Mouse (Mus musculus) liver, adult 2 months (tissue): ENCODE data around the gene Wfdc1. TPM values are rescaled to one million over a fixed set of nuclear protein-coding genes. Genes with fewer than 3 reads are reported as not detected.

Source experiments
- DNase-seq: peaks from one replicate; pipeline ENCODE4 v3.0.0-alpha.2; 2011; ENCODE audit warnings: low read depth, low spot score; ENCODE audit errors: extremely low read depth
- H3K27ac ChIP-seq: fragments of 200-500 bp; replicated peaks from 2 replicates; pipeline ENCODE4 v1.5.1; 2012; ENCODE audit warnings: low read depth, mild to moderate bottlenecking, control low read depth, inconsistent platforms, low read length; ENCODE audit not compliant: insufficient read depth
- H3K27me3 ChIP-seq: fragments of 200-500 bp; 2 replicates; pipeline ENCODE4 v1.6.1; 2012; ENCODE audit warnings: mild to moderate bottlenecking, moderate library complexity, low read length, inconsistent platforms; ENCODE audit not compliant: control insufficient read depth, insufficient read depth
- H3K36me3 ChIP-seq: fragments of 200-500 bp; 2 replicates; pipeline ENCODE4 v1.6.1; 2012; ENCODE audit warnings: low read length, inconsistent platforms; ENCODE audit not compliant: control insufficient read depth, insufficient read depth
- H3K4me1 ChIP-seq: fragments of 200-500 bp; 2 replicates; pipeline ENCODE4 v1.6.1; 2011; ENCODE audit warnings: low read length; ENCODE audit not compliant: control insufficient read depth, insufficient read depth
- H3K4me3 ChIP-seq: fragments of 200-500 bp; 2 replicates; pipeline ENCODE4 v1.5.1; 2011; ENCODE audit warnings: low read depth, mild to moderate bottlenecking, control low read depth, low read length, moderate library complexity; ENCODE audit not compliant: insufficient read depth
- H3K79me2 ChIP-seq: fragments of 200-500 bp; 2 replicates; pipeline ENCODE4 v1.6.1; 2012; ENCODE audit warnings: inconsistent platforms, mild to moderate bottlenecking, low read length, moderate library complexity; ENCODE audit not compliant: control insufficient read depth, insufficient read depth
- H3K9ac ChIP-seq: fragments of 200-500 bp; 2 replicates; pipeline ENCODE4 v1.6.1; 2012; ENCODE audit warnings: low read depth, mild to moderate bottlenecking, control low read depth, inconsistent platforms, low read length
- CTCF ChIP-seq: fragments of 200-500 bp; IDR thresholded peaks from 2 replicates; pipeline ENCODE4 v1.5.1; 2011; ENCODE audit warnings: low read depth, low read length, control low read depth
- POLR2A ChIP-seq: fragments of 200-500 bp; IDR thresholded peaks from 2 replicates; pipeline ENCODE4 v1.6.1; 2011; ENCODE audit warnings: low read length, control low read depth; ENCODE audit not compliant: insufficient read depth; ENCODE audit errors: extremely low read depth
- WGBS: fragments of 180-500 bp; shearing (Covaris S2); methylation state at CpG from one replicate; pipeline ENCODE4 v1.1.7; 2018; 5-methylcytosine and 5-hydroxymethylcytosine counted together
- polyA plus RNA-seq: library from polyadenylated mRNA; depleted of rRNA; stranded (reverse); fragments of >200 nt; gene quantifications from 2 replicates; pipeline ENCODE4 v1.2.3, GENCODE M21; 2012
- total RNA-seq: library from RNA; depleted of rRNA; stranded (reverse); fragments of >200 nt; gene quantifications from 2 replicates; pipeline ENCODE4 v1.2.3, GENCODE M21; 2014

Gene Wfdc1
- total and polyA plus RNA-seq, 2 experiments, result 6.6 to 11.8 TPM

- Histone ChIP-seq H3K4me1 (peaks cover 6% of the 10 kb centered on the region), H3K9ac (no peak overlapping the region), H3K4me3 (no peak overlapping the region), H3K27ac (no peak overlapping the region), H3K79me2 (no peaks in the 10 kb centered on the region), H3K36me3 (no peaks in the 10 kb centered on the region), H3K27me3 (no peaks in the 10 kb centered on the region)
- TF ChIP-seq CTCF (no peak), POLR2A (no peak)
- DNase-seq, result no peak
- 89% methylated on average over 14 of the region's 14 CpGs for WGBS
Observed at GRCm38 (mm10) chr8:119620848-119621465, 45.2 kb upstream of the Wfdc1 start.

GRCm38 (mm10) chr8:119622555-119622954, 43.6 kb upstream of the Wfdc1 start:
- no peak overlapping the region for H3K9ac ChIP-seq
- DNase-seq, result no peak
- no peaks in the 10 kb centered on the region for H3K36me3 ChIP-seq
- H3K79me2 ChIP-seq, result no peaks in the 10 kb centered on the region
- peaks cover 2% of the 10 kb centered on the region for H3K4me1 ChIP-seq
- TF ChIP-seq POLR2A, result no peak
- TF ChIP-seq CTCF, result no peak
- H3K27me3 ChIP-seq, result no peaks in the 10 kb centered on the region
- H3K4me3 ChIP-seq, result no peak overlapping the region
- 77% methylated on average over 4 of the region's 4 CpGs for WGBS
- H3K27ac ChIP-seq, result no peak overlapping the region

GRCm38 (mm10) chr8:119623061-119623460, 43.1 kb upstream of the Wfdc1 start:
- Histone ChIP-seq H3K36me3 (no peaks in the 10 kb centered on the region), H3K79me2 (no peaks in the 10 kb centered on the region), H3K4me3 (no peak overlapping the region), H3K4me1 (no peaks in the 10 kb centered on the region), H3K27ac (no peak overlapping the region), H3K27me3 (no peaks in the 10 kb centered on the region), H3K9ac (no peak overlapping the region)
- 85% methylated on average over 8 of the region's 8 CpGs for WGBS
- DNase-seq, result no peak
- no peak for TF ChIP-seq POLR2A
- no peak for TF ChIP-seq CTCF

GRCm38 (mm10) chr8:119623744-119624143, 42.4 kb upstream of the Wfdc1 start:
- TF ChIP-seq POLR2A, result no peak
- TF ChIP-seq CTCF, result no peak
- DNase-seq, result no peak
- H3K4me1 ChIP-seq, result no peaks in the 10 kb centered on the region
- no peaks in the 10 kb centered on the region for H3K27me3 ChIP-seq
- no peak overlapping the region for H3K9ac ChIP-seq
- H3K36me3 ChIP-seq, result no peaks in the 10 kb centered on the region
- no peak overlapping the region for H3K4me3 ChIP-seq
- WGBS, result 81% methylated on average over 1 of the region's 1 CpGs
- no peak overlapping the region for H3K27ac ChIP-seq
- no peaks in the 10 kb centered on the region for H3K79me2 ChIP-seq

- DNase-seq, result no peak
- H3K36me3 ChIP-seq, result no peaks in the 10 kb centered on the region
- H3K79me2 ChIP-seq, result no peaks in the 10 kb centered on the region
- 89% methylated on average over 7 of the region's 7 CpGs for WGBS
- H3K4me3 ChIP-seq, result no peak overlapping the region
- H3K4me1 ChIP-seq, result no peaks in the 10 kb centered on the region
- no peak overlapping the region for H3K9ac ChIP-seq
- no peaks in the 10 kb centered on the region for H3K27me3 ChIP-seq
- TF ChIP-seq CTCF, result no peak
- TF ChIP-seq POLR2A, result no peak
- H3K27ac ChIP-seq, result no peak overlapping the region
Observed at GRCm38 (mm10) chr8:119624916-119625315, 41.2 kb upstream of the Wfdc1 start.

GRCm38 (mm10) chr8:119625788-119626187, 40.4 kb upstream of the Wfdc1 start:
- 85% methylated on average over 22 of the region's 22 CpGs for WGBS
- Histone ChIP-seq H3K9ac (no peak overlapping the region), H3K4me3 (no peak overlapping the region), H3K27me3 (no peaks in the 10 kb centered on the region), H3K4me1 (no peaks in the 10 kb centered on the region), H3K27ac (no peak overlapping the region), H3K36me3 (no peaks in the 10 kb centered on the region), H3K79me2 (no peaks in the 10 kb centered on the region)
- TF ChIP-seq CTCF (no peak), POLR2A (no peak)
- no peak for DNase-seq
